Mouse (Mus musculus) embryonic facial prominence, embryonic 11.5 days (tissue): Measurements from ENCODE around the gene Mvb12a. TPM values are rescaled to one million over a fixed set of nuclear protein-coding genes. Genes with fewer than 3 reads are reported as not detected.

Experiments used
- ATAC-seq: fragments of 200-750 bp; cut with Nextera tagmentation; replicated peaks from 2 replicates; pipeline ENCODE4 v1.8.0; 2017; ENCODE audit warnings: low read depth; ENCODE audit not compliant: insufficient number of reproducible peaks, low FRiP score, low TSS enrichment
- DNase-seq: peaks from one replicate; pipeline ENCODE4 v3.0.0-alpha.2; 2015; ENCODE audit warnings: low spot score
- H3K27ac ChIP-seq: fragments of 300-500 bp; sonication (generic); replicated peaks from 2 replicates; pipeline ENCODE4 v1.5.1; 2014; ENCODE audit warnings: mild to moderate bottlenecking, low read depth, low read length, control low read depth
- H3K27me3 ChIP-seq: fragments of 300-500 bp; sonication (generic); 2 replicates; pipeline ENCODE4 v1.6.1; 2014; ENCODE audit warnings: mild to moderate bottlenecking, low read length, moderate library complexity, mixed read lengths; ENCODE audit not compliant: control insufficient read depth, insufficient read depth
- H3K36me3 ChIP-seq: fragments of 300-500 bp; sonication (generic); replicated peaks from 2 replicates; pipeline ENCODE4 v1.6.1; 2014; ENCODE audit warnings: low read depth, mild to moderate bottlenecking, low read length, moderate library complexity, mixed read lengths; ENCODE audit not compliant: control insufficient read depth, insufficient read depth
- H3K4me1 ChIP-seq: fragments of 300-500 bp; sonication (generic); 2 replicates; pipeline ENCODE4 v1.6.1; 2014; ENCODE audit warnings: low read length, mixed read lengths; ENCODE audit not compliant: control insufficient read depth, insufficient read depth
- H3K4me2 ChIP-seq: fragments of 300-500 bp; sonication (generic); 2 replicates; pipeline ENCODE4 v1.6.1; 2014; ENCODE audit warnings: low read depth, mild to moderate bottlenecking, control low read depth, low read length, moderate library complexity
- H3K4me3 ChIP-seq: fragments of 300-500 bp; sonication (generic); 2 replicates; pipeline ENCODE4 v1.5.1; 2014; ENCODE audit warnings: low read depth, low read length, control low read depth
- H3K9ac ChIP-seq: fragments of 300-500 bp; sonication (generic); replicated peaks from 2 replicates; pipeline ENCODE4 v1.6.1; 2014; ENCODE audit warnings: mild to moderate bottlenecking, control low read depth, low read length
- H3K9me3 ChIP-seq: fragments of 300-500 bp; sonication (generic); replicated peaks from 2 replicates; pipeline ENCODE4 v1.6.1; 2016; ENCODE audit warnings: mild to moderate bottlenecking, low read length, inconsistent platforms, mixed read lengths; ENCODE audit not compliant: control insufficient read depth
- WGBS: fragments of 180-500 bp; shearing (Covaris S2); extraction: QIAGEN DNeasy Blood & Tissue Kit; methylation state at CpG from one replicate; pipeline ENCODE4 v1.1.7; 2014; 5-methylcytosine and 5-hydroxymethylcytosine counted together
- polyA plus RNA-seq: library from polyadenylated mRNA; unstranded; fragments of >200 nt; fragmentation: Nextera tagmentation; extraction: Ambion mirVana; gene quantifications from 2 replicates; pipeline ENCODE4 v1.2.1, GENCODE M21; 2014

Mvb12a gene
- polyA plus RNA-seq, 1 experiment from 2014 or later, result 53.4 TPM

DNA sequence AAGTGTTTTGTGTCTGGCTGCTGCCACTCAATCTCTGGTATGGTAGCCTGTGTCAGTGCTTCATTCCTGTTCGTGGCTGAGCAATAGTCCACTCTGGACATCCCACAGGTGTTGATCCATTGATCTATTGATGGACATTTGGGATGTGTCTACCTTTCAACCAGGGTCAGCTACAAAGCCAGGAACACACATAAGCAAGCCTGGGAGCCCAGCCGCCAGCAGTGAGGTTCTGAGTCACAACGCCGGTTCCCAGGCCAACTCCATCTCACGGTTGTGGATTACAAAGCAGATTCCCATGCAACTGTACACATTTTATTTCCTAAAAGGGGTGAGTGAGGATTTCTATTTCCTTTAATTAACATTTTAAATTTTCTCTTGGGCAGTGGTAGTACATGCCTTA, 18.0 kb downstream of the Mvb12a start:
- Histone ChIP-seq H3K36me3 (no peaks in the 10 kb centered on the region), H3K9me3 (peaks cover 3% of the 10 kb centered on the region), H3K4me3 (no peak overlapping the region), H3K27ac (no peak overlapping the region), H3K27me3 (peaks cover 61% of the 10 kb centered on the region), H3K4me1 (peaks cover 6% of the 10 kb centered on the region; the same call in 1 of the 2 replicates), H3K4me2 (no peak overlapping the region), H3K9ac (no peak overlapping the region)
- ATAC-seq (no peak), DNase-seq (no peak)
- WGBS, result 81% methylated on average over 5 of the region's 5 CpGs

DNA sequence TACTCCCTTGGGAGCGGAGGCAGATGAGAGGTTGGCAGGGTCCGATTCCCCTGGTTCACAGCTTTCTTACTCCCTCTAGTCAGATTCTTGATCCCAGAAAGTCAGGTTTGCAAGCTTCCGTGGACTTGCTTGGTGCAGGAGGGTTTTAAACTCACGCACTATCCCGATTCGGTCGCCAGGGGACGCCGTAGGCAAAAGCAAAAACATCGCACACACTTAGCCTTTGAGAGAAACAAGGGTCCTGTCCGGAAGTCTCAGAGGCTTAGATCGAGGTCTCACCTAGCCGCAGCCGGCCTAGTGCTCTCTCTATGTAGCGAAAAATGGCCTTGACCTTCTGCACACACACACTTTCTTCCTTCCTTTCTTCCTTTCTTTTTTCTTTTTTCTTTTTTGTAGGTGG, 18.7 kb downstream of the Mvb12a start:
- Histone ChIP-seq H3K36me3 (no peaks in the 10 kb centered on the region), H3K27ac (no peak overlapping the region), H3K4me1 (peaks cover 6% of the 10 kb centered on the region; the same call in 1 of the 2 replicates), H3K27me3 (peaks cover 61% of the 10 kb centered on the region), H3K9me3 (peaks cover 3% of the 10 kb centered on the region), H3K4me2 (no peak overlapping the region), H3K9ac (no peak overlapping the region), H3K4me3 (no peak overlapping the region)
- 2% methylated on average over 15 of the region's 15 CpGs for WGBS
- ATAC-seq, result no peak
- DNase-seq, result peak; percentile 81

DNA sequence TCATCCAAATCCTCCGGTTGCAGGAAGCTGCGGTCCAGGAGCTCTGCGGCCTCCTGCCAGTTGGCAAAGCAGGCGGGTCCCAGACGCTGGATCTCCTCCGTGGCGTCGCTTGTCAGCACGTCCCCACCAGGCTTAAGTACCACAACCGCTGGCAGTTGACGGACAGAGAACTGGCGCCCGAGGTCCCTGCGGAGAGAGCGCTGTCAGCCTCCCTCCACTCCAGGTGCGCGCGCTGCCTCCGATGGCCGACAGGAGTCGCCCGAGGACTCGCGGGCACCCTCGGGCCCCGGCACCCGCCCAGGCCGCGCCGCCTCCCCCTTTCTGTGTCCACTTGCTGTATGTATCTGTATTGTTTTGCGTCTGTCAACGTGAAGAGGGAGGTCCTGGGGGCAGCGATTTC, 20.0 kb downstream of the Mvb12a start:
- peak; percentile 70 for DNase-seq
- peak overlapping the region; percentile 26 for H3K4me2 ChIP-seq
- no peak overlapping the region; the same call in 1 of the 2 replicates for H3K9ac ChIP-seq
- peaks cover 3% of the 10 kb centered on the region for H3K9me3 ChIP-seq
- H3K4me3 ChIP-seq, result peak overlapping the region; percentile 16; the same call in 1 of the 2 replicates
- H3K27ac ChIP-seq, result no peak overlapping the region
- H3K36me3 ChIP-seq, result no peaks in the 10 kb centered on the region
- H3K27me3 ChIP-seq, result peaks cover 48% of the 10 kb centered on the region
- no peak for ATAC-seq
- H3K4me1 ChIP-seq, result peaks cover 6% of the 10 kb centered on the region; the same call in 1 of the 2 replicates
- WGBS, result under 1% methylated on average over 33 of the region's 33 CpGs

DNA sequence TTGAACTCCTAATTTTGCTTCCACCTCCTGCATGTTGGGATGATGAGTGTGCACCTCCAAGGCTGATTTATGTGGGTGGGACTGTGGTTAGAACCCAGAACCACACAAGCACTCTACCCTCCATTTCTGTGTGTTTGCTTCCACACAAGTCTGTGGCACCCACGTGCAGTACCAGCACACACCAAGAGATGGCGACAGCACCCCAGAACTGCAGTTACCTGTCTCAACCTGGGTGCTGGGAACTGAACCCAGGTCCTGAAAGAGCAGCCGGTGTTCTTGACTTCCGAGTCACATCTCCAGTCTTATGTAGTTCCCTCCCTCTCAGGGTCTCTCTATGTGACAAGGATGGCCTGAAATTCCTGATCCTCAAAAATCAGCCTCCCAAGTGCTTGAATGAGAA, 21.3 kb downstream of the Mvb12a start:
- no peak overlapping the region for H3K27ac ChIP-seq
- ATAC-seq, result no peak
- no peaks in the 10 kb centered on the region for H3K36me3 ChIP-seq
- WGBS, result 88% methylated on average over 4 of the region's 4 CpGs
- no peak overlapping the region for H3K4me2 ChIP-seq
- H3K4me3 ChIP-seq, result no peak overlapping the region
- H3K9me3 ChIP-seq, result peaks cover 3% of the 10 kb centered on the region
- H3K27me3 ChIP-seq, result peaks cover 41% of the 10 kb centered on the region
- 0 out of 2 replicates have a peak, but pooled peaks cover under 1% of the 10 kb centered on the region for H3K4me1 ChIP-seq
- DNase-seq, result no peak
- H3K9ac ChIP-seq, result no peak overlapping the region

DNA sequence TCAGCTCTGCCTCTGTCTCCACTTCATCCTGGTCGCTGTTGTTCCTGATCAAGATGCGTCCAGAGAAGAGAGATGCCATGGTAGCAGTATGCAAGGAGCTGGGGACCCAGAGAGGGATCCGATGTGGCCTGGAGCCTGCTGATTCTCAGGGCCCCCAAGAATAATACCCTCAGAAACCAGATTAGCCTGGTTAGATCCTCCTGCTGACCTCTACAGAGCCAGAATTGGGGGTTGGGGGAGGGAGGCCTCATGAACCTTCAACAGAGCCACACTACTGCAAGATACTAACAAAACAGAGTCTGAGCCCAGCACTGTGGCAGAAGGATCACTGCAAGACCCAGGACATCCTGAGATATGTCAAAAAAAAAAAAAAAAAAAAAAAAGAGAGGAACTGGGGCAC, 23.8 kb downstream of the Mvb12a start, which contains the start of gene Nxnl1:
Gene Nxnl1, minus strand, starts transcription at position 101 of the 400 bp plus-strand sequence.
- Histone ChIP-seq H3K27me3 (peaks cover 19% of the 10 kb centered on the region), H3K9ac (no peak within 1 kb of the TSS), H3K27ac (no peak within 1 kb of the TSS), H3K4me3 (no peak within 1 kb of the TSS), H3K4me2 (no peak within 1 kb of the TSS), H3K4me1 (no peaks in the 10 kb centered on the region; the same call in 1 of the 2 replicates), H3K36me3 (no peaks in the 10 kb centered on the region), H3K9me3 (peaks cover 3% of the 10 kb centered on the region)
- no peak for DNase-seq
- no peak for ATAC-seq
- 53% methylated on average over 3 of the region's 3 CpGs for WGBS

DNA sequence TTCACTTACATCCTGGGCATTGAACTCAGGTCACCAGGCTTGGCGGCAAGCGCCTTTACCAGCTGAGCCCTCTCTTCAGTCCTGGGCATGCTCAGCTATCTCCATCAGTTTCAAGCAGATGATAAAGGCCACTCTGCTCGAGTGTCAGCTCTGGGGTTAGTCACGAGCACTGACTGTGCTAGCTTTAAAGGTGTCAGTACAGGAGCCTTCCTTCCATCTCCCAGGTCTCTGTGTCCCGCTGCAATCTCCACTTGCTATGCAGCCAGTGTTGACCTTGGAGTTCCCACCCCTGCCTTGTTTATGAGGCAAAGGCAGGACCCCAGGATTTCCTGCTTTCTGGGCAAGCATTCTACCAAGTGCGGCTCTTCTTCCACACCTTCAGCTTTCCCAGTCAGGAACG, 24.9 kb downstream of the Mvb12a start:
- Histone ChIP-seq H3K4me2 (no peak overlapping the region), H3K4me3 (no peak overlapping the region), H3K36me3 (no peaks in the 10 kb centered on the region), H3K9ac (no peak overlapping the region), H3K27me3 (peaks cover 9% of the 10 kb centered on the region), H3K4me1 (no peaks in the 10 kb centered on the region; the same call in 1 of the 2 replicates), H3K9me3 (peaks cover 3% of the 10 kb centered on the region), H3K27ac (no peak overlapping the region)
- ATAC-seq (no peak), DNase-seq (no peak)
- WGBS, result 76% methylated on average over 7 of the region's 7 CpGs

DNA sequence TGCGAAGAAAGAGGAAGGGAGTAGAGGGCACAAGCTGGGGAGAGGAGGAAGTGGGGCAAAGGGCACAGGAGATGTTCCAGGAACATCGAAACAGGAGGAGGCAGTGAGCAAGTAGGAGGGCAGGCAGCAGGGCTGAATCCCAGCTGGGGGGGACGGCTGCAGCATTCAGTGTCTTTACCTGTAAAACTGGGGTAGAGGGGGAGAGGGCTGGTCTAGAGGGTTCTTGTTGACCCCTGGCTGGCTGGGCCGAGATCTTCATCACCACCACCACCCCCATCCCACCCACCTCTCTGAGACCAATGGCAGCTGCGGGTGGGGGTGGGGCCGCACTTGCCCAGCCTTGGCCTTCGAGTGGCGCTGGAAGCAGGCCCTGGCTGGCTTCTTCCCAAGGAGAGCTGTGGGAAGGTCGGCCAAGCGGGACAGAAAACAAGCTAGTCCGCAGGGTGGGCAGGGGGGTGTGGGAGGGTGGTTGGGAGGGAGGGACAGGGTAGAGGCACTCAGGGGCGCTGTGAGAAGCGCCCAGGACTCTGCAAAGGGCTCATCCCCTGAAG, 25.7 kb downstream of the Mvb12a start, which contains the start of gene Slc27a1:
Gene Slc27a1, plus strand, starts transcription at position 496 of the 551 bp plus-strand sequence.
- Histone ChIP-seq H3K9ac (peak within 1 kb of the TSS; percentile 32), H3K4me2 (peak within 1 kb of the TSS; percentile 90), H3K9me3 (peaks cover 3% of the 10 kb centered on the region), H3K36me3 (no peaks in the 10 kb centered on the region), H3K27ac (0 out of 2 replicates have a peak within 1 kb of the TSS, but pooled peaks have one; percentile 1), H3K27me3 (peaks cover 5% of the 10 kb centered on the region), H3K4me3 (peak within 1 kb of the TSS; percentile 59), H3K4me1 (no peaks in the 10 kb centered on the region; the same call in 1 of the 2 replicates)
- no peak for ATAC-seq
- no peak for DNase-seq
- WGBS, result 12% methylated on average over 13 of the region's 13 CpGs

DNA sequence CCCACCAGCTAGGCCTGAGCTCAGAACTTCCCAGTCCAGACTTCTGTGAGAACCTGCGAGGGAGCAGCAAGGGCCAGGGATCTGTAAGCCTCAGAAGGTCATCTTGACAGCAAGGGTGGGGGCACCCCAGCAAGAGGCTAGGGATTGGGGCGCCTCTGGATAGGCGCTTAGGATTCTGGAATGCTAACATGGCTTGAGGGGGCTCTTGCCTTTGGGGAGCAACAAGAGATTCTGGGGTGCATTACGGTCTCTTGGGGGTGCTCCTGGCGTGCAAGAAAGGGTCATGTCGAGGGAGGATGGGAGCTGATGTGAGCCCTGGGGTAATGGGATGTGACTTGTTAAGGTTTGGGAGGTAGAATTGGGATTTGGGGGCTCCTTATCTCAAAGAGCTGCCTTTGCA, 26.2 kb downstream of the Mvb12a start:
- H3K36me3 ChIP-seq, result no peaks in the 10 kb centered on the region
- WGBS, result 20% methylated on average over 6 of the region's 6 CpGs
- peaks cover 5% of the 10 kb centered on the region for H3K27me3 ChIP-seq
- DNase-seq (no peak), ATAC-seq (no peak)
- H3K9ac ChIP-seq, result peak overlapping the region; percentile 1; the same call in 1 of the 2 replicates
- no peak overlapping the region for H3K27ac ChIP-seq
- peak overlapping the region; percentile 90 for H3K4me2 ChIP-seq
- peaks cover 2% of the 10 kb centered on the region for H3K9me3 ChIP-seq
- peak overlapping the region; percentile 59 for H3K4me3 ChIP-seq
- no peaks in the 10 kb centered on the region; the same call in 1 of the 2 replicates for H3K4me1 ChIP-seq
